Mouse (Mus musculus): Measurements from ENCODE around the gene Ifit3b. TPM values are rescaled to one million over a fixed set of nuclear protein-coding genes. Genes with fewer than 3 reads are reported as not detected.
"Not testable (repeated sequence)": the region's sequence is repeated elsewhere in the genome, so short reads cannot be mapped to it uniquely, and the experiment has no call there.

Ifit3b gene
- total RNA-seq, 2 experiments from 2014 or later, result 0.50 to 0.56 TPM

DNA sequence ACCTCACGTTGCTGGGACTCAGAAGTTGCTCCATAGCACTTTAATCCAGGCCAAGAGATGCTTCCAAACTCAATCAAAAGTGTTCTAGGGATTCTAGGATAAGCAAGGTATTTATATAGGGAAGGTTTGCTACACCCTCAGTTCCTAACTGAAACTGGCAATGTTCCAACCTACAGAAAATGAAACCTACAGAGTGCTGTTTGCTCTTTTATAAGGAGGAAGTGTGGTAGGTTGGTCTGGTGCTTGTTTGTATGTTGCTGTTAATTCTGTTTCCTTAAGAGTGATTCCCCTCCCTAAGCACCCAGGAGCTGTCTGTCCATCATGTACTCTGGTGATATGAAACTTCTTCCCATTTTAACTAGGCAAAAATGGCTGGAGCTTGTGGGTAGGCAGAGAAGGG, 5.9 kb upstream of the Ifit3b start, which contains the start of gene Ifit1bl1:
Gene Ifit1bl1 (minus strand): TSS at position 69 of the 400 bp plus-strand sequence.
- intact Hi-C loops (cut with DNase I); DNase-seq: not testable (repeated sequence)

DNA sequence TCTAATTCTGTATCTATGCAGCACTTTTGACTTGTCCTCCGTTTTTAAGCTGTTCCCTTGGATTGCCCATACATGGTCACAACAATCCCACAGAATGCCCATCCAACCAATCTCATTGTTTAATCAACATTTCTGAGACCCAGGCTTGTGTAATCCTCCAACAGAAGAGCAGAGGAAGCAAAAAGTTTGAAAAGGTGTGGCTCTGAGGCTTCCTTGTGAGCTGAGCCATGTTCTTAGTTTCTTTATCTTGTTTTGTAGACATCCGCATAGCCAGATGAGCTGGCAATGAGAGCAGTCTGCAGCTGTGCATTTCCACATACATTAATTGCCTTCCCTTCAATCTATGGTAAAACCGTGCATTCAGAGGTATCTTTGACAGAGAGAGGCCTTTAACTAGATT, 2.3 kb upstream of the Ifit3b start:
- DNase-seq, result no peak
- intact Hi-C loops (cut with DNase I), result no loop called here

- DNase-seq; intact Hi-C loops (cut with DNase I): not testable (repeated sequence)
Measured at GRCm38 (mm10) chr19:34610118-34610517, 2.3 kb downstream of the Ifit3b start.

DNA sequence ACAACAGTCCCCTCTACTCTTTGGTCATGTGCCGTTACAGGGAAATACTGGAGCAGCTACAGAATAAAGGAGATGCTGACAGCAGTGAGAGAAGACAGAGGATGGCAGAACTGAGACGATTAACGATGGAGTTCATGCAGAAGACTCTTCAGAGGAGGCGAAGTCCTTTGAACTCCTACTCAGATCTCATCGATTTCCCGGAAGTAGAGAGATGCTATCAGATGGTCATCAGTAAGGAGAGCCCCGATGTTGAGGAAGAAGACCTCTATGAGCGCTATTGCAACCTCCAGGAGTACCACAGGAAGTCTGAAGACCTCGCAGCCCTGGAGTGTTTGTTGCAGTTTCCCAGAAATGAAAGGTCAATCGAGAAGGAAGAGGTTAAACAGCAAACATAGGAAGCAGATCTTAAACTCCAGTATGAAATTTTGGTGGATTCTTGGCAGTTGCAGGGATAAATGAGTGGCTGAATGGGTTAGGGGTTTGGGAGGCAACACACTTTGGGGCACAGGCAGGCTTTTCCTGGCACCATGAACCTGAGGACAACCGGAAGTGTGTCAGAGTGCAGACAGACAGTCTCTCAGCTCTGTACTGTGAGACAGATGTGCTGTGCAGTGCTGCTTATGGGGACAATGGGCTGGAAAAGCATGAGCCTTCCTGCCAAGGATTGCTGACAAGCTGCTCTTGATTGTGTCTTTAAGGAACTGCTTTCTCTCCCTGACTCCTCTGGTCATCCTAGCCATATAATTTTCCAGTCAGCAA, 4.7 kb downstream of the Ifit3b start:
- DNase-seq; intact Hi-C loops (cut with DNase I): not testable (repeated sequence)

DNA sequence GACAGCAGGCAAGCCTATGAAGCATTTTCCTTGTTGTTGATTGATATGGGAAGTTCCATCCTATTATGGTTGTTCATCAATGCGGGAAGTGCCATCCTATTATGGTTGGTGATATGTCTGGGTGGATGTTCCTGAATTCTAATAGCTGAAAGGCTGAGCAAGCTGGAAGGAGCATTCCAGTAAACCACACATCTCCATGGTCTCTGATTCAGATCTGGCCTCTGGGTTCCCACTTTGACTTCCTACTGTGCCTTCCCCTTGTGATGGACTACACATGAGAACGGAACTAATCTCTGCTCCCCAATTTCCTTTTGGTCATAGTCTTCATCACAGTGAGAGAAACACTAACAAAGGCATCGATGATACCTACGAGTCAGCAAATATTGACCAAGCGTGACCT, 13.1 kb downstream of the Ifit3b start:
- DNase-seq, result no peak
- intact Hi-C loops (cut with DNase I), result no loop called here

DNA sequence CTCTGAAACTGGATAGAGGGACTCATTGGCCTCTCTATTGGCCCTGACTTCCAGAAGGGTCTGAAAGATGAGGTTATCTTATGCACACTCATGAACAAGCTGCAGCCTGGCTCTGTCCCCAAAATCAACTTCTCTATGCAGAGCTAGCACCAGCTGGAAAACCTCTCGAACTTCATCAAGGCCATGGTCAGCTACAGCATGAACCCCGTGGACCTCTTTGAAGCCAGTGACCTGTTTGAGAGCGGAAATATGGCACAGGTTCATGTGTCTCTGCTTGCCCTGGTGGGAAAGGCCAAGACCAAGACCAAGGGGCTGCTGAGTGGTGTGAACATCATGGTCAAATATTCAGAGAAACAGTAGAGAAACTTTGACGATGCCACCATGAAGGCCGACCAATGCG, 16.0 kb downstream of the Ifit3b start:
- DNase-seq, result no peak
- intact Hi-C loops (cut with DNase I), result no loop called here

GRCm38 (mm10) chr19:34624663-34625062, 16.9 kb downstream of the Ifit3b start:
- no peak for DNase-seq
- intact Hi-C loops (cut with DNase I), result no loop called here

- intact Hi-C loops (cut with DNase I), result no loop called here
Measured at GRCm38 (mm10) chr19:34627496-34627895, 19.7 kb downstream of the Ifit3b start.

DNA sequence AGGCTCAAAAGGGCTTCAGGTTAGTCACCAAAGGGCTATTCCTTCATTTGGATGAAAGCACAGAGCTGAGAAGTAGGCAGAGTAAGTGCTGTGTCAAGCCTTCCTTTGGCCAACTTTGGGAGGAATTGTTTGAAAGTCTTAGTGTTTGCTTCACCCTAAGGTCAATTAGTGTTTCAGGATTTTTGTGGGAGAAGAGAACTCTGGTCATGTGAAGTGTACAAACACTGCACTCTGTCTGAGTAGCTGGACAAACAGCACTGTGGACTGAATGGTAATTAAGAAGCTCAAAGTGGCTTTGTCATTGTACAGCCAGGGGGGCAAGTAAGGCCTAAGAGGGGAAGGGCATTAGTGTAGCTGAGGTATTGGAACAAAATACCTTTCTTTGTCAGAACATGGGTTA, 23.7 kb downstream of the Ifit3b start:
- intact Hi-C loops (cut with DNase I), result no loop called here
- no peak for DNase-seq

More at GRCm38 (mm10) chr19:34627496-34627895, 19.7 kb downstream of the Ifit3b start:
- no peak for DNase-seq

DNA sequence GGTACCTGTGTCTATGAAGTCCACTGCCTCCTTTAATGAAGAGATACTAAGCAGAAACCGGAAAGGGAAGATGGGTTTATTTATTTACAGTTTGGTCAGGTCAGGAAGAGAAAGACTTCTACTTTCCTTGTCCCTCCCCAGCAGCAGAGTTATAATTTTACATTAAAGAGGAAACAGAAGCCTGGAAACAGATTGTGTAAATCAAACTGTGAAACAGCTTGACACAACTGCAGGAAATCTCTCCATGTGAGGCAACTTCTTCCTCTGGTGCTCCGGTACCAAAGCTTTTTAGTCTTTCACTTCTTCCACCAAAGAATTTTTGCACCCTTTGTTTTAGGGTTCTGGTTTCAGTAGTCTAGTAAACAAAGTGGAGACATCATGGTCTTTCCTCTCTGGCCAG, 25.7 kb downstream of the Ifit3b start:
- intact Hi-C loops (cut with DNase I), result no loop called here
- DNase-seq, result no peak

DNA sequence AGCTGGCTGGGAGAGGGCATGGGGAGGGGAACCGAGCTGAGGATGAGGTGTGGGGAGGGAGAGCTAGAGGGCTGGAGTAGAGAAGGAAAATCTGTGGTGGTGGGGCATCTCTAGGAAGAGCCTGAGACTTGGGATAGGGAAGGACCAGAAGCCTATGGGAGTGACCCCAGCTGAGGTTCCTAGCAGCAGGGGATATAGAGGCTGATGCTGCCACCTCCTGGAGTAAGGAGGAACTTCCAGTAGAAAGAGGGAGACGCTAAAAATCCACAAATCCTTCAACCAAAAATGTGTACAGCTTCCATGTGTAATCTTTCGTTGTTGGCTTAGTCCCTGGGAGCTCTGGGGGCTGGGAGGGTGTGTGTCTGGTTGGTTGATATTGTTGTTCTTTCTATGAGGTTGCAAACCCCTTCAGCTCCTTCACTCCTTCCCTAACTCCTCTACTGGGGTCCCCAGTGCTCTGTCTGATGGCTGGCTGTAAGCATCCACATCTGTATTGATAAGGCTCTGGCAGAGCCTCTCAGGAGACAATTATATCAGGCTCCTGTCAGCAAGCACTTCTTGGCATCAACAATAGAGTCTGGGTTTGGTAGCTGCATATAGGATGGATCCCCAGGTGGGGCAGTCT, 29.3 kb downstream of the Ifit3b start:
- intact Hi-C loops (cut with DNase I), result loop anchor here (1.0 to 5.0 kb wide), 4 partner anchors 89 to 395 kb away; no protein-coding TSS in a partner anchor
- peak; percentile 58 to 76 for DNase-seq

DNA sequence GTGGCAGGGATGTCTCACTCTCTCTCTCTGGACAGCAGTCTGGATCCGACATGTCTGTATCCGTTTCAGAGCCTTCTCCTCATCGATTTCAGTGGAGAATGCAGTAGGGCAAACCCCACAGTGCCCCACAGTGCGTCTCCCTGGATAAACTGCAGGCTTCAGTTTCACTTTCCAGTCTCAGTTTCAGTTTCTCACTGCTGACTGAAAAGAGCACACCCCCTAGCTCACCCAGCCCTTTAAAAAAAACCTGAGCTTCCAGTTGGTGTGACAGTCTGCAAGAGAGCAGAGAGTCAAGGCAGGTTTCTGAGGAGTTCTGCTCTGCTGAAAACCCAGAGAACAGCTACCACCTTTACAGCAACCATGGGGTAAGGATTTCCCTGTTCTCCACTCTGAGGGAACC, 32.9 kb downstream of the Ifit3b start, which contains the start of the genes Ifit1bl2 and Ifit1:
Gene Ifit1bl2 (minus strand): TSS at position 121 of the 400 bp plus-strand sequence.
Gene Ifit1 (plus strand): TSS at position 249 of the 400 bp plus-strand sequence.
- peak in 1 of 2 experiments; percentile 8 for DNase-seq
- intact Hi-C loops (cut with DNase I), result no loop called here

DNA sequence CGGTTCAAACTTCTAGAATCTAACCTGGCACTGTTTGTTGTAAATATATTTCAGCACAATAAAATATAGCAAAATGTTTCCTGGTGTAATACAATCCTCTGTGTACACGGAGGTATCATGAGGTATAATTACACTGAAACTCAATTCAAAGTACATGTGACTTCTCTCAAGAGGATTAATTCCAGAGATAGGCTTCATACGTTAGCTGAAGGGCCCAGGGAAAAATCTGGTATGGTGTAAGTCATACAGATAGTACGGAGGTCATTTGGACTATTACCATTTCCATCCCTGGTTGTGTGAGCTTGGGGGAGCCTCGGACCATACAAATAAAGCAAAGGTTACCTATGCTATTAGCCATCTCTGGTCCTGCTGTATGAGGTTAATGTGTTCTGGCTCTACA, 34.8 kb downstream of the Ifit3b start:
- intact Hi-C loops (cut with DNase I), result no loop called here
- no peak for DNase-seq

DNA sequence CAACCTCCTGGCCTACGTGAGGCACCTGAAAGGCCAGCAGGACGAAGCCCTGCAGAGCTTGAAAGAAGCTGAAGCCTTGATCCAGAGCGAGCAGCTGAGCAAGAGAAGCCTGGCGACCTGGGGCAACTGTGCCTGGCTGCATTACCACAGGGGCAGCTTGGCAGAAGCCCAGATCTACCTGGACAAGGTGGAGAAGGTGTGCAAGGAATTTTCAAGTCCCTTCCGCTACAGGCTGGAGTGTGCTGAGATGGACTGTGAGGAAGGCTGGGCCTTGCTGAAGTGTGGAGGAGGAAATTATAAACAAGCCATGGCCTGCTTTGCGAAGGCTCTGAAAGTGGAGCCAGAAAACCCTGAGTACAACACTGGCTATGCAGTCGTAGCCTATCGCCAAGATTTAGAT, 39.9 kb downstream of the Ifit3b start:
- intact Hi-C loops (cut with DNase I); DNase-seq: not testable (repeated sequence)

GRCm38 (mm10) chr19:34650276-34650675, 42.5 kb downstream of the Ifit3b start:
- DNase-seq, result no peak
- intact Hi-C loops (cut with DNase I), result no loop called here

GRCm38 (mm10) chr19:34650997-34651396, 43.2 kb downstream of the Ifit3b start:
- intact Hi-C loops (cut with DNase I), result no loop called here

GRCm38 (mm10) chr19:34655227-34655805, 47.5 kb downstream of the Ifit3b start:
- intact Hi-C loops (cut with DNase I), result no loop called here
- no peak for DNase-seq

More at GRCm38 (mm10) chr19:34650997-34651396, 43.2 kb downstream of the Ifit3b start:
- DNase-seq, result no peak

GRCm38 (mm10) chr19:34656511-34657298, 48.9 kb downstream of the Ifit3b start:
- intact Hi-C loops (cut with DNase I), result no loop called here

DNA sequence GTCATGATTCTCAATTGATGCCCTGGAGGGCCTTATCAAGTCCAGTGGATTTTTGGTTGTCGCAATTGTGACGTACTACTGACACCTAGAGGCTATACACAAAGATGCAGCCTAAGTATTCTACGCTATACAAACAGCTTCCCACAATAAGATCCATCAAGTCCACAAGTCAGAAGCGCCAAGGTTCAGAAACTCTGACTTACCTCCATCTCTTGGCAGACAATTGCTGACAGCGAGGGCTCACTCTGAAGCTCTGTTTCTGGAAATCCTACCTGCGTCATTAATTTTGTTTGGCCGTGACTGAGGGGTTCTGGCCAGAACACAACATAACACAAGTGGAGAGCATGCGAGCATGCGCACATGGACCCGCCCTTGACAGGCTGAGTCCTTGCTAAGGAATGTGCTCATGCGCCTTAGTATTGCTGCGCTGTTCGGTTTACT, 54.3 kb downstream of the Ifit3b start:
- intact Hi-C loops (cut with DNase I), result loop anchor here (10.0 kb wide), 1 partner anchor 263 kb away; the partner anchor contains the start of gene Kif20b
- DNase-seq, result peak; percentile 59 to 70

More at GRCm38 (mm10) chr19:34656511-34657298, 48.9 kb downstream of the Ifit3b start:
- no peak for DNase-seq

GRCm38 (mm10) chr19:34662740-34663139, 55.0 kb downstream of the Ifit3b start:
- DNase-seq, result no peak
- intact Hi-C loops (cut with DNase I), result loop anchor here (10.0 kb wide), 1 partner anchor 262 kb away; the partner anchor contains the start of gene Kif20b
